Mouse (Mus musculus) adrenal gland, adult 18-20 months (tissue): ENCODE measurements around the gene Mansc4. TPM values are rescaled to one million over a fixed set of nuclear protein-coding genes. Genes with fewer than 3 reads are reported as not detected.

Experiments
- DNase-seq, 2 experiments: peaks; one replicate each; pipeline ENCODE4 v3.0.0; 2021 to 2022; ENCODE audit warnings: low spot score in 2 of 2
- long read RNA-seq, 2 experiments: library from polyadenylated mRNA; stranded (forward); transcript quantifications; one replicate each; pipeline ENCODE4 v2.0.0; 2021
- total RNA-seq, 2 experiments: library from RNA; stranded (reverse); gene quantifications; 1 replicate in 1 of 2; 2 replicates in 1 of 2; pipeline ENCODE4 v1.2.3; 2021

The Mansc4 gene
- total RNA-seq: under 1 TPM in 1 of 2 experiments, not detected in 1; 0.27 TPM
- long read RNA-seq, experiment 1: 0 reads
- long read RNA-seq, experiment 2: 0 reads

DNA sequence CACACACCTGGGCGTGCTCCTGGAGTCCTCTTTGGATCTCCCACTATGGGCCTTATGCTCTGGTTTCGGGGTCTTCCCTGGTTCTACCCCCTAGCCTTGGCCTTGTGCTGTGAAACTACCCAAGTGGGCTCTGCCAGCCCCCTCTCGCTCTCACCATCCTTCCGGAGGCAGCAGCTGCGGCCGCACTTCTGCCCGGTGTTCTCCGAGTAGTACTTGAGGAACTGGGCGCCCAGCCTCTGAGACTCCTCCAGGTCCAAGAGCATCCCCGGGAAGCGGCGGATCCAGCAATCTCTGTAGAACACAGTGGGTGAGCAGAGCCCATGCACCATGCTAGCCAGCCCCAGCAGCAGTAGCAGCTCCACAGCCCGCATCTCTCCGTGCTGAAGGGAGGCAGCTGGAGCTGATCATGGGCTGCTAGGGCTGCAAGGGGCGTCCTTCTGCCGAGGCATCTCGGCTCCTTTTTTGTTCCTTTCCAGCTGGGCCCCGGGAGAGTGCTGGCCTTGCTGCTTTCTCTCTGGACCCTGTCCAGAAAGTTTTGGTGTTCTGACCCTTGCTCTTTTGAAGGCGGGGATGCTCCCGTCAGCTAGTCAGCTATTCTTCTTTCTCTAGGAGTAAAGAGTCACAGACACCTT is at the start of gene Mansc4:
Gene Mansc4, minus strand, starts transcription at position 439 of the 632 bp plus-strand sequence.
- DNase-seq: no peak

DNA sequence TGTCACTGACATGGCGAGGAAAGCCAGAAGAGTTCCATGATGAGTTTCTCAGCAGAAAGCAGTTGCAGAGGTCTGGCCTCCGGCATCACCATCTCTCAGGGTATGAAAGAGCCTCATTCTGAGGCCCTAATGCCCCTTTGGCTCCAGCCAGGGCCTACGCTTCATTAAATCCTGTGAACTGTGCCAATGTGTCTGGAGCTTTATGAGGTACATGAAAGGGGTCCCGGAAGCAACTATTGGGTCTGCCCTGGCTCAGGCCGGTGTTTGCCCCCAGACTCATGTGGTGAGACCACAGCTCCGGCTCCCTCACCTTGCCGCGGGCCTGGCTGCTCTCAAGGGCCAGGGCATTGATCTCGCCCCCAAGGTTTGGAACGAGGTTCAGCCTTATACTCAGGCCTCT is 40.4 kb upstream of the Mansc4 start:
- no peak for DNase-seq

DNA sequence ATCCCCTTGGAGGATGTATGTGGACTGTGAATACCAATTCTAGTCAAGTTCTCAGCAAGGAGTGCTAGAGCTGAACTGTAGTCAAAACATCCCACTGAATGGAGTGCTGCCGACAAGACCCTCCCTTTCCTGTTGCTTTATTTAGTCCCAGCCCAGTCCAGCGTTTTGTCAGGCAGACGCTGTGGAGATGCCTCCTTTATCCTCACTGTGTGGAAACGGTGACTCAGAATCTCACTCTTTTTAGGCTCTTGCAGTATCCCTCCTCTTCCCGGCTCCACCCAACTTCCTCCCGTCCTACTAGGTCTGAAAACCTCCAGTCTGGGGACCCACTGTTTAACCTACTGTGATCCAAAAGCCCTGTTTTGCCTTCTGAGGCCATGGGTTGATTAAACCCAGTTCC is 34.5 kb upstream of the Mansc4 start:
- no peak for DNase-seq

DNA sequence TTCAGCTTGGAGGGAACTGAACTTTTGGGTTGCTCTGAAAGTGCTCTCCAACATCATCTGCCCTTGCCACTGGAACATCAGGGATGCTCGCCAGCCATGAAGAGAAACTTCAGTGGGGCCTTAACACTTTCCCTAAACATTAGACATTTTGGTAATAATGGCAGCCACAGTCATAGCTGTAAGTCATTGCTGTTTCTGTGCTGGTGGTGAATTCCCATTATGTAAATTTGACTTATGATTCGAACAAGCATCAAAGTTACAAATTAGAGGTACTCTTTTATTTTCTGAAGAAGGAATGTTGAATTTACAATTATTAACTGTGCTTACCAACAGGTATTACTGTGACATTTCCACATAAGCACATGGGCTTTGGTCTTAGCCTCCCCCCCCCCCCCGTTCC is 31.4 kb upstream of the Mansc4 start:
- DNase-seq: no peak

DNA sequence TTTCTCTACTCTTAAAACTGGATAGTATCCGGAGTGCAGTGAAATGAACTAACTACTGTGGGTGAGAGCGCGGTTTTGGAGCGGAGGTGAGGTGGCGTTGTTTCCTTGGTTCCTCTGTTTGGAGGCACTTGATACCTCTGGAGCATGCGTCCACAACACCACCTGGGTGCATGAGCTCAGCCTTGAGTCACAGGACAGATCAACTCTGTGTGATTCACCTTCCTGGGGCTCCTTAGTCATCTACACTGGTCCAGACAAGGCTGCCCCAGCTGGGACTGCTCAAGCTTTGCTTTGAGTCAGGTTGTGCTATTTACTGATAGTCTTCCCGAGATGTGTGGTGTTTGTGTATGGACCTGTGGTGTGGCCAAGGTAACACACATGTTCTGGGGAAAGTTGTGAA is 30.9 kb upstream of the Mansc4 start:
- no peak for DNase-seq

DNA sequence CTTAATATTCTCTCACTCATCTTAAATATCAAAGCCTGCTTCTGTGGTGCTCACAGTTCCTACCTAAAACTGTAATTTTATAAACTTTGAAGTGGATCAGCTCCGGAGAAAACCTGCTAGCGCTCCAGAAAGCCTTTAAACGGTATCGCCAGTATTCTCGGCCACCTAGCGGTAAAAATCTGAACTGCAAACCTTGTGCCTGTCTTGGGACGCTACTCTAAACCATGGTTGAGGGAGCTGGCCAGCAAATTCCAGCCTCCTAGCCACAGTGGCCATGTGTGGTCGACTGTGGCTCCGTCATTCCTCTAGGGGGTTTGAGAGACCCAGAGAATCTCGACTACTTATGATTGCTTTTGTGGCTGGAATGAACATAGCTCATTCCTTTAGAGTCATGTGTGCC is 29.7 kb upstream of the Mansc4 start:
- DNase-seq: peak; percentile 83 to 84

DNA sequence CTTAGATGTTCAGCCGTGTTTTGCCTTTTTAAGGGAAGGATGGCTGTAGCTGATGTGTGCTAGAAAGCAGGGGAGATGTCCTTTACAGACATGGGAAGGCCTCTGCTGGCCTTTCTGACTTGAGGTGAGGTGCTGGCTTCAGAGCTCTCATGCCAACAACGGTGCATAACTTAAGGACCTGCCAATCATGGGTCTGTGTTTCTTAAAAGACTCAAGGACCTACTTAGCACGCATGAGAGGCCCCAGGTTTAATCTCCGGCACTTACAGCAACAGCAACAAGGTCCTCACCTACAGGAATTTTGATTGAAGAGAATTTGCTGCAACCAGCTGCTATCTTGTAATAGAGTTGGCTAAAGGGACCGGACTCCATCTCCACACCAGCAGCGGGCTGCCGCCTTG is 22.5 kb upstream of the Mansc4 start:
- no peak for DNase-seq

DNA sequence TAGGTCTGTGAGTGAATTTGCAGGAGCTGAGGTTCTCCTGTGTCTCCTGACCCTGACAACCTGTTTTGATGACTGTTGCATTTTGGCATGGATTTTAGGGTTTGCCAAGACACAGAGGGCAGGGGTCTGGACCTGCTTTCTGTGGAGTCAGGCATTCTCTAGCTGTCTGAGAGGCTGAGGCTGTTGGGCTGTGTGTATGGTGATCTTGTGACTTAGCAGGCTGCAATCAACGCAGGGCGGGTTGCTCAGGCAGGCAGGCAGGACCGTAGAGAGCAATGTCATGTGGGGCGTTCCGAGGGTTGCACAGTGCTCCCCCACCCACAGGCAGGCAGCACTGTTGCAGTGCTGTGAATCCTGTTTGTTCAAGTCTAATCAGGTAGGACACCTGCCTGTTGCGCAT is 19.9 kb upstream of the Mansc4 start:
- no peak for DNase-seq

DNA sequence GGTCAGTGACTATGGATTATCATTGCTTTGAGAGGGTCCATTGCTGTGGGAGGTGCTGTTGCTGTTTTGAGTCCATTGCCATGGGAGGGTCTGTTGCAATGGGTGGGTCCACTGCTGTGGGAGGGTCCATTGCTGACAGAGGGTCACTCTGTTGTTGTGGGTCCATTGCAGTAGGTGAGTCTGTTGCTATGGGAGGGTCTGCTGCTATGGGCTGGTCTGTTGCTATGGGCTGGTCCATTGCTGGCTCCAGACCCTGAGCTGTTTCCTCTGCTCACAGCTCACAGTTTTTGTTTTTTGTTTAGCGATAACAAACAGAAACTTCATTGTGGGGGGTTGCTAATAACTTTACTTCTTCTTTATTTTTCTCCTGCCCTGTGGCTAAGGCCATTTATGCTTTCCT is 18.7 kb upstream of the Mansc4 start:
- no peak for DNase-seq

DNA sequence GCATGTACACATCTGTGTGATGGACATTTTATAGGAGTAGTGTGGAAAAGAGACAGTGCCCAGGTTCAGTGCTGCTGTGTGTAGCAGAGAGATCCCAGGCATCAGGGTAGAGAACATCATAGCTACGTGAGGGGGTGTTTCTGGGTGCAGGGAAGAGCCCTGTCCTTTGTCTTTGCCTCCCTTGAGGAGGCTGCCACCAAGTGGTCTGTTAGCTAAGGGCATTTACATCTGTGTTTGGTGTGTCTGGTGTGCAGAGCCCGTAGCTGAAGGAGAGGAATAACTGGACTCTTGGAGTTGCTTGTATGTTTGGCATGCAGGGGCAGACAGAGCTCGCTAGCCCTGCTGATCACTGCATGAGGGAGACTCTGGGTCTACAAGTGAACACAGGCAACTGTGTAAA is 15.5 kb upstream of the Mansc4 start:
- DNase-seq: no peak

DNA sequence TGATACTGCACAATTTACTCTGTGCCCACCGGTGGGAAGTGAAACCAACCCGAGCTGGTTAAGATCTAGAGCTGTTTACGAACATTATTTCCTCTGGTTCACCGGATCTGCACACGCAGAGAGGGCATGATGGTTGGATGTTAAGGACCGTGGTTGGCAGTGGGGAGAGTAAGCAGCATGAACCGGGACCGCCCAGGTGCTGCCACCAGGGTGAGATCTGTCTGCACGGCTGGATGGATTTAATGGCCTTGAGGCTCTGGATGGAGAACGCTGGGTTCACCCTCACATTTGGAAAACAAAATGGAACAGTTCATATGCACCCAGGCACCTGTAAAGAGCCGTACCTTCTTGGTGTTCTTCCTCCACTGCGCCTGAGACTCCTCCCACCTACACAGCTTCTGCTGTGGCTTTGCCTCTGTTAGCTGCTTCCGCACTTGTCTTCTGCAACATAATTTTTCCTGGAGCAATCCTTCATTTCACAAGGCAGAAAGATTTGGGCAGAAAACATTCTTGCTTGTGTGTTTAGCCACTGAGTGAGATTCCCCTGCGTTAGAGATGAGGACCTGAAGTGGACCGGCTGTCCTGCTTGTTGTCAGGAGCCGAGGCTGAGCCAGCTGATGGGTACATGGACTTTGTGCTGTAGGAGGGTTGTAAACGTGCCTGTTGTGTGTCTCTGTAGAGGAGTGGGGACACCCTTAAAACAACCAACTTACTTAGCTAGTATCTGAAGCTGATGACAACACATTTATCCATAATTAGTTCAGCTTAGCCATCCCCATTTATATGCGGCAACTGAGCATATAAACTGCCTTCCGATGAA is 12.8 kb upstream of the Mansc4 start:
- no peak for DNase-seq

DNA sequence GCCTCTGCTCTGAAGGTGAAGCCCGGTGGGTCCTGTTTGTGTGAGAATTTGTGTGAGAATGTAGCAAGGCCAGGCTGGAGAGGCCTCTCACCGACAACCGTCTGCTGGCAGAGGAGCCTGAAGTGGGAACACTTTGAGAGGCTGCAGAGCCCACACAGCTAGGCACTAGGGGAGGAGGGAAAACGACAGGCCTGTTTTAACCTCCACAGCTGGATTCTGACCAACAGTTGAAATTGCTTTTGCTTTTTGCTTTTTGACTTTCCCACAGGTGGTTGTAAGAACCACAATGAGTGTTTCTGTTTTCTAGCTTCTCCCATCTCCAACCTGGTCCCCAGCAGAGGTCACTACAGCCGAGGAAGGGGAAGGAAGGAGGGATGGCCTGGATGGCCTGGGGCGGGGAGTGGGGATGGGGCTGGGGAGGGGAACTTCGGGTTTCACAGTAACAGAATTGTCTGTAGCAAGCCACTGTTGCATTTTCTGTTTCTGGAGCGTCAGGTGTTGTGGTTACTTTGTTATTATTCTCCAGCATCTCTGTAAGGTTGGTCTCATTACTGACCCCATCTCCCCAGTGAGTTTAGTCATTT is 10.6 kb upstream of the Mansc4 start:
- no peak for DNase-seq

DNA sequence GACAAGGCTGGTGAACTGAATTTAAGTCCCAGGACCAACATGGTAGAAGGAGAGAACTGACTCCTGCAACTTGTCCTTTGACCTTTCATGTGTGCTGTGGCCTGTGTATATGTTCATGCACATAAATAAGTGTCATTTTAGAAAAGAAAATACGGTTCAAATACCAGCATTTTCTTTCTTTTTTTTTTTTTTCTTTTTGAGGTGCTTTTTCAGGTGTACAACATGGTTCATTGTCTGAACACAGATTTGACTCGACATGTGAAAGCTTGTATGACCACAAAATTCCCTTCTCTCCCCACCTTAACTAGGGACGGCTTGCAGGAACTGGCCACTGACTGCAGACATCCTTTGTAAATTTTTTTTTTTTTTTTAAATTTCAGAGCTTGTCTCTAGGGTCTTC is 10.1 kb upstream of the Mansc4 start:
- DNase-seq: no peak

DNA sequence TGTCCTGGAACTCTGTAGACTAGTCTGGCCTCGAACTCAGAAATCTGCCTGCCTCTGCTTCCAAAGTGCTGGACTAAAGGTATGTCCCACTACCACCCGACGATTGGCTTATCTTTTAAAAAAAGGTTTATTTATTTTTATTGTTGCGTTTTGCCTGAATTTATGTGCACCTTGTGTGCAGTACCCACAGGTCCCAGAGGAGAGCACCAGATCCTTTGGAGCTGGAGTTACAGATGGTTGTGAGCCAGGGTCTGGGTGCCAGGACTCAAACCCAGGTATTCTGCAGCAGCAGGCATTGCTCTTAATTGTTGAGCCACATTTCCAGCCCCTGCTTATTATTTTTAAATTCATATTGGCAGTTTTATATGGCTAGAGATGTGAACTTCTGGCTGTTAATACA is 9.3 kb upstream of the Mansc4 start:
- no peak for DNase-seq

DNA sequence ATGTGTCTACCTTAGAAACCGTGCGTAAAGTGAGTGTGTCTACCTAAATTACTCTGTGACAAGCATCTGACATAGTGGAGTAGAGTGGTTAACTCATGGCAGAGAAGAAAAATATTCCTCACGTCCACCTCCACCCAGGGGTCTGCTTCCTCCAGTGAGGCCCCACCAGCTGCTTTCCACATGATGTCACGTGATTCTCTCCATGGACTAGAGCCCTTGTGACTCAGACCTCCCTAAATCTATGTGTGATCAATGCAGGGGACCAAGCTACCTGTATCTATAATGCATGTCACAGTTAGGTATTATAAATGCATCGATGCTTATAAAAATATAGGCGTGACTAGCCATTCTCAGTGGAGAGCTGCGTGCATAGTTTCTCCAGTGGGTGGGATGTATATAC is 7.9 kb upstream of the Mansc4 start:
- no peak for DNase-seq

DNA sequence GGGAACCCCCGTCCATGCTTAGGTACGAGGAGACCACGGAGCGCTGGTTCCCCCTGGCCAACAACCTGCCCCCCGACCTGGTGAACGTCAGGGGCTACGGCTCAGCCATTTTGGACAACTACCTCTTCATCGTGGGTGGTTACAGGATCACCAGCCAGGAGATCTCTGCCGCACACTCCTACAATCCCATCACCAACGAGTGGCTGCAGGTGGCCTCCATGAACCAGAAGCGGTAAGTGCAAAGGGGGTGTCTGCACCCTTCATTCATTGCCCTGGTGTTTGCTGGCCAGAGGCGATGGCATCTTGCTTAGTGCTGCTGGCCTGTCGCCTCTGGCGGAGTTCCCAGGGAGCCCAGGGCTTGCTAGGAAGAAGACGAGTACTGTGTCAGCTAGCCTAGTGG is 5.3 kb upstream of the Mansc4 start:
- peak; percentile 30 to 39 for DNase-seq

DNA sequence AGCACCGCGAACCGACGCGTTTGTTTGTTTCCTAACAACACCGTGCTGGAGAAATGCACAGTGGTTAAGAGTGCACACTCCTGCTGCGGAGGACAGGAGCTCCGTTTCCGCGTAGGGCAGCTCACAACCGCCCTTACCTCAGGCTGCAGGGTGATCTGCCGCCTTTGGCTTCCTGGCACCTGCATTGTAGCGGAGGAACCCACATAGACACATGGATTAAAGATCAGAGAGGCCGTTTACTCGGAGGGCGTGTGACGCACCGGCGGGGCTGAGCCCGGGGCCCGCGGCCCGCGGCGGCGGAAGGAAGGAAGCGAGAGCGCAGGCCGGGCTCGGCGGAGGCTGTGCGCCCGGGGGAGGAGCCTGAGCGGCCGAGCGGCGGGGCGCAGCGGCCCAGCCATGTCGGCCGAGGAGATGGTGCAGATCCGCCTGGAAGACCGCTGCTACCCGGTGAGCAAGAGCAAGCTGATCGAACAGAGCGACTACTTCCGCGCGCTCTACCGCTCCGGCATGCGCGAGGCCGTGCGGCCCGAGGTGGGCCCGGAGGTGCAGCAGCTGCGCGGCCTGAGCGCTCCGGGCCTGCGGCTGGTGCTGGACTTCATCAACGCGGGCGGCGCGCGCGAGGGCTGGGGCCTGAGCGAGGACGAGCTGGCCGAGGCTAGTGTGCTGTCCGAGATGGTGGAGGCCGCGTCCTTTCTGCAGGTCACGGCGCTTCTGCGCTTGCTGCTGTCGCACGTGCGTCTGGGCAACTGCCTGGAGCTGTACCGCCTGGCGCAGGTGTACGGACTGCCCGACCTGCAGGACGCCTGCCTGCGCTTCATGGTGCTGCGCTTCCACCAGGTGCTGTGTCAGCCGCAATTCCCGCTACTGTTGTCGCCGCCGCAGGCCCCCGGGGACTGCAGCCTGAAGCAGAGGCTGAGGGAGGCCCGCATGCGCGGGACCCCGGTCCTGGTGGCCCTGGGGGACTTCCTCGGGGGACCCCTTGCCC is 4.6 kb upstream of the Mansc4 start, which contains the start of gene Klhl42:
Gene Klhl42, plus strand, starts transcription at position 244 of the 985 bp plus-strand sequence.
- DNase-seq: peak; percentile 81 to 83

DNA sequence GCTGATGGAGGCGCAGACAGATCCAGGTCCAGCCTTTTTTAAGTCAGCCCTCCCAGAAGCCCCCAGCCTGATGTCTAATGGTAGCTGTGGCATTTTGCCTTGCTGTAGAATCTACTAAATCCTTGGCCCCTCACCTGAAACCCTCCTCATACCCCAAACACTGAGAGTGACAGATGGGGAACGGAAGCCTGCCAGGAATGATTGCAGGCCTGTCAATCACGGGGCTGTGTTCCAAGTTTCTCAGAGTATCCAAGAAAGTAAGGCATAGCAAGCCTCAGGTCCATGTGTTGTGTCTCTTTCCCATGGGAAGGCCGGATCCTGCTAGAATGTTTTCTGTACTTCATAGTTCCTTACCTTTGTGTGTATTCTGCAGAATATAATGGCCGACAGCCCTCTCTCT is 3.4 kb upstream of the Mansc4 start:
- DNase-seq: no peak

DNA sequence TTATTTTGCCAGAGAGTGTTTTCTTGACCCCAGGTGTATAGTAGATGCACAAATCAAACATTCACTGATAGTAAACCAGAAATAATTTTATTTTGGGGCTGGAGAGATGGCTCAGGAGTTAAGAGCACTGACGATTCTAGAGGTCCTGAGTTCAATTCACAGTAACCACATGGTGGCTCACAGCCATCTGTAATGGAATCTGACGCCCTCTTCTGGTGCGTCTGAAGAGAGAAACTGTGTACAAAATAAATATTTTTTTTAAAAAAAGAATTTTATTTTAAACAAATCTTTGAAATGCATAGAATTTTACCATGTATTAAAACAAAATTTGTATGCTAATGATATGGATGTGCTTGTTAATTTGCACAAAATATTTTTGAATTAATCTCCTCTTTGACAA is 1.7 kb upstream of the Mansc4 start:
- no peak for DNase-seq

DNA sequence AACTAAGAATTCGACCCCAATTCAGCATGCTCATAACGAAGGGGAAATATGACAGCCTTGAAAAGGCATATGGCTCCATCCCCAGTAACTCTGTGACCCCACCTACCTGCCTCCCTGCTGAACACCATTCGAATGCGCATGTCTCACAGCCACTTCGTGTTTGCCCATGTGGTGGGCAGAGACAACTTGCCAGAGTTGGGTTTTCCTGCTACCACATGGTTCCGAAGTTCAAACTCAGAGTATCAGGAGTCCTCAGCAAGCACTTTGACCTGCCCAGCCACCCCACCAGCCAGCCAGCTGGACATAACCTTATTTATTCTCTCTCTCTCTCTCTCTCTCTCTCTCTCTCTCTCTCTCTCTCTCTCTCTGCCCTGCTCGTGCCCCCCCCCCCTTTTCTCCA is 904 bp upstream of the Mansc4 start:
- no peak for DNase-seq

DNA sequence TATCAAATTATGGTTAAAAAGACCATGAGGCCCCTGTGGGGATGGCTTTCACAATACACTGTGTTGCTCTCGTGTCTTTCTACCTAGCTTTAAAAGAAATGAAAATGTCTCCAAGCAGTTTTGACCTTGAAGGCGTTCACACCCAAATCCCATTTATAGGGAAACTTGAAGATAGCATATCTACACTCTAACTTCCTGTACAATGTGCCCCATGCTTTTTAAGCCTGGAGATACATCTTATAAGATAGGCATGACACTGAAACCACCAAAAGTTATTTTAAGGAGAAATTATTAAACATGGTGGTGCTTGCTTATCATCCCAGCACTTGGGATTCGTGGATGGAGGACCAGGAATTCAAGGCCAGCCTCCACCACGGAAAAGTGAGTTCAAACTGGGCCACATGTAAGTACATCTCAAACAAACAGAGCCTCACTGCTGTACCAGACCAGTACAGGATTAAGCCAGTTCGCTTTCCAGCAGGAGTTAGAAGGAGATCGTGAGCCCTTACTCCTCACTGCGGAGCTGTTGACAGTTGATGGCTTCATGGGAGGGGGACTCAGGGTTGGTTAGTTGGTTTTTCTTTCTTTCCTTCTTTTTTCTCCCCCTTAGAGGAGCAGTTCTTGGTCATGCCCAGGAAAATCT is 1.3 kb downstream of the Mansc4 start:
- DNase-seq: no peak
